Mouse (Mus musculus) neural tube, embryonic 14.5 days (tissue): ENCODE measurements around the gene Inafm2. TPM values are rescaled to one million over a fixed set of nuclear protein-coding genes. Genes with fewer than 3 reads are reported as not detected.

Source experiments
- ATAC-seq: fragments of 200-750 bp; cut with Nextera tagmentation; 2 replicates; pipeline ENCODE4 v1.8.0; 2017; ENCODE audit warnings: low read depth, mild to moderate bottlenecking, moderate TSS enrichment, moderate library complexity
- H3K27ac ChIP-seq: fragments of 300-500 bp; sonication (generic); 2 replicates; pipeline ENCODE4 v1.5.1; 2014; ENCODE audit warnings: low read depth, mild to moderate bottlenecking, control low read depth, low read length, moderate library complexity, mixed read lengths
- H3K27me3 ChIP-seq: fragments of 300-500 bp; sonication (generic); 2 replicates; pipeline ENCODE4 v1.6.1; 2014; ENCODE audit warnings: low read length; ENCODE audit not compliant: control insufficient read depth, insufficient read depth
- H3K36me3 ChIP-seq: fragments of 300-500 bp; sonication (generic); 2 replicates; pipeline ENCODE4 v1.6.1; 2014; ENCODE audit warnings: low read length, mixed read lengths; ENCODE audit not compliant: control insufficient read depth, insufficient read depth
- H3K4me1 ChIP-seq: fragments of 300-500 bp; sonication (generic); 2 replicates; pipeline ENCODE4 v1.6.1; 2014; ENCODE audit warnings: low read length; ENCODE audit not compliant: control insufficient read depth, insufficient read depth
- H3K4me2 ChIP-seq: fragments of 300-500 bp; sonication (generic); 2 replicates; pipeline ENCODE4 v1.6.1; 2014; ENCODE audit warnings: mild to moderate bottlenecking, low read depth, low read length, control low read depth
- H3K4me3 ChIP-seq: fragments of 300-500 bp; sonication (generic); 2 replicates; pipeline ENCODE4 v1.5.1; 2014; ENCODE audit warnings: low read depth, low read length, control low read depth, mixed read lengths
- H3K9ac ChIP-seq: fragments of 300-500 bp; sonication (generic); replicated peaks from 2 replicates; pipeline ENCODE4 v1.6.1; 2014; ENCODE audit warnings: low read depth, mild to moderate bottlenecking, control low read depth, low read length, mixed read lengths
- H3K9me3 ChIP-seq: fragments of 300-500 bp; sonication (generic); 2 replicates; pipeline ENCODE4 v1.6.1; 2016; ENCODE audit warnings: low read length; ENCODE audit not compliant: control insufficient read depth
- WGBS: fragments of 180-500 bp; shearing (Covaris S2); extraction: QIAGEN DNeasy Blood & Tissue Kit; methylation state at CpG from one replicate; pipeline ENCODE4 v1.1.7; 2014; 5-methylcytosine and 5-hydroxymethylcytosine counted together
- polyA plus RNA-seq: library from polyadenylated mRNA; unstranded; fragments of >200 nt; fragmentation: Nextera tagmentation; extraction: Ambion mirVana; gene quantifications from 2 replicates; pipeline ENCODE4 v1.2.1, GENCODE M21; 2014

Gene Inafm2
- polyA plus RNA-seq, 1 experiment from 2014 or later, result 32.3 TPM

- ATAC-seq, result no peak
- Histone ChIP-seq H3K36me3 (no peaks in the 10 kb centered on the region), H3K4me2 (peak overlapping the region; percentile 30; the same call in 1 of the 2 replicates), H3K27ac (no peak overlapping the region), H3K4me3 (0 out of 2 replicates have a peak overlapping the region, but pooled peaks have one; percentile 6), H3K9ac (peak overlapping the region; percentile 34; the same call in 1 of the 2 replicates), H3K27me3 (no peaks in the 10 kb centered on the region), H3K9me3 (no peaks in the 10 kb centered on the region), H3K4me1 (peaks cover 43% of the 10 kb centered on the region)
- 21% methylated on average over 10 of the region's 10 CpGs for WGBS
Measured at GRCm38 (mm10) chr2:118749341-118749884, 3.9 kb downstream of the Inafm2 start.

- Histone ChIP-seq H3K9ac (no peak overlapping the region), H3K27ac (no peak overlapping the region), H3K36me3 (no peaks in the 10 kb centered on the region), H3K4me3 (no peak overlapping the region), H3K9me3 (no peaks in the 10 kb centered on the region), H3K27me3 (no peaks in the 10 kb centered on the region), H3K4me1 (peaks cover 36% of the 10 kb centered on the region), H3K4me2 (no peak overlapping the region)
- 59% methylated on average over 8 of the region's 8 CpGs for WGBS
- ATAC-seq, result no peak
Measured at GRCm38 (mm10) chr2:118750476-118750875, 4.9 kb downstream of the Inafm2 start.

- H3K4me3 ChIP-seq, result no peak overlapping the region
- no peaks in the 10 kb centered on the region for H3K27me3 ChIP-seq
- ATAC-seq, result no peak
- H3K27ac ChIP-seq, result no peak overlapping the region
- H3K4me2 ChIP-seq, result no peak overlapping the region
- no peak overlapping the region for H3K9ac ChIP-seq
- H3K4me1 ChIP-seq, result peaks cover 32% of the 10 kb centered on the region
- H3K36me3 ChIP-seq, result no peaks in the 10 kb centered on the region
- 76% methylated on average over 16 of the region's 16 CpGs for WGBS
- H3K9me3 ChIP-seq, result no peaks in the 10 kb centered on the region
Measured at GRCm38 (mm10) chr2:118751896-118752791, 6.6 kb downstream of the Inafm2 start.

- Histone ChIP-seq H3K27ac (no peak overlapping the region), H3K9ac (no peak overlapping the region), H3K4me1 (peaks cover 26% of the 10 kb centered on the region), H3K27me3 (no peaks in the 10 kb centered on the region), H3K4me3 (no peak overlapping the region), H3K9me3 (no peaks in the 10 kb centered on the region), H3K36me3 (no peaks in the 10 kb centered on the region), H3K4me2 (no peak overlapping the region)
- no peak for ATAC-seq
- WGBS, result 75% methylated on average over 4 of the region's 4 CpGs
Measured at GRCm38 (mm10) chr2:118752792-118753108, 7.2 kb downstream of the Inafm2 start.

- ATAC-seq, result no peak
- H3K27ac ChIP-seq, result no peak overlapping the region
- no peaks in the 10 kb centered on the region for H3K9me3 ChIP-seq
- no peaks in the 10 kb centered on the region for H3K27me3 ChIP-seq
- H3K4me3 ChIP-seq, result no peak overlapping the region
- H3K4me2 ChIP-seq, result no peak overlapping the region
- WGBS, result 87% methylated on average over 5 of the region's 5 CpGs
- H3K9ac ChIP-seq, result no peak overlapping the region
- H3K4me1 ChIP-seq, result peaks cover 14% of the 10 kb centered on the region
- no peaks in the 10 kb centered on the region for H3K36me3 ChIP-seq
Measured at GRCm38 (mm10) chr2:118754143-118754542, 8.6 kb downstream of the Inafm2 start.

- Histone ChIP-seq H3K4me3 (no peak overlapping the region), H3K9me3 (no peaks in the 10 kb centered on the region), H3K9ac (no peak overlapping the region), H3K27me3 (no peaks in the 10 kb centered on the region), H3K4me2 (no peak overlapping the region), H3K4me1 (peaks cover 2% of the 10 kb centered on the region; the same call in 1 of the 2 replicates), H3K27ac (no peak overlapping the region), H3K36me3 (no peaks in the 10 kb centered on the region)
- 90% methylated on average over 6 of the region's 6 CpGs for WGBS
- no peak for ATAC-seq
Measured at GRCm38 (mm10) chr2:118755407-118755806, 9.8 kb downstream of the Inafm2 start.

GRCm38 (mm10) chr2:118756103-118756502, 10.5 kb downstream of the Inafm2 start:
- no peak overlapping the region for H3K27ac ChIP-seq
- peaks cover 4% of the 10 kb centered on the region for H3K4me1 ChIP-seq
- no peak overlapping the region for H3K9ac ChIP-seq
- no peaks in the 10 kb centered on the region for H3K27me3 ChIP-seq
- H3K4me2 ChIP-seq, result no peak overlapping the region
- ATAC-seq, result no peak
- 83% methylated on average over 4 of the region's 4 CpGs for WGBS
- H3K9me3 ChIP-seq, result no peaks in the 10 kb centered on the region
- no peaks in the 10 kb centered on the region for H3K36me3 ChIP-seq
- no peak overlapping the region for H3K4me3 ChIP-seq

GRCm38 (mm10) chr2:118759828-118760227, 14.3 kb downstream of the Inafm2 start:
- Histone ChIP-seq H3K36me3 (no peaks in the 10 kb centered on the region), H3K4me1 (peaks cover 23% of the 10 kb centered on the region), H3K4me3 (no peak overlapping the region), H3K27me3 (no peaks in the 10 kb centered on the region), H3K9me3 (no peaks in the 10 kb centered on the region), H3K27ac (no peak overlapping the region), H3K9ac (no peak overlapping the region), H3K4me2 (no peak overlapping the region)
- 14% methylated on average over 8 of the region's 8 CpGs for WGBS
- peak; percentile 38; the same call in 1 of the 2 replicates for ATAC-seq

GRCm38 (mm10) chr2:118760311-118761025, 14.9 kb downstream of the Inafm2 start:
- Histone ChIP-seq H3K9ac (no peak overlapping the region), H3K4me3 (no peak overlapping the region), H3K36me3 (no peaks in the 10 kb centered on the region), H3K27ac (no peak overlapping the region), H3K4me1 (peaks cover 23% of the 10 kb centered on the region), H3K27me3 (no peaks in the 10 kb centered on the region), H3K4me2 (no peak overlapping the region), H3K9me3 (no peaks in the 10 kb centered on the region)
- 88% methylated on average over 11 of the region's 11 CpGs for WGBS
- ATAC-seq, result no peak
